Mouse (Mus musculus) monocyte, adult 2 months (primary cell): ENCODE measurements around the gene Nap1l3.

Experiments used
- DNase-seq, 2 experiments: peaks; one replicate each; pipeline ENCODE4 v3.0.0; 2022; ENCODE audit warnings: low spot score in 2 of 2, low read depth in 1 of 2

The Nap1l3 gene

DNA sequence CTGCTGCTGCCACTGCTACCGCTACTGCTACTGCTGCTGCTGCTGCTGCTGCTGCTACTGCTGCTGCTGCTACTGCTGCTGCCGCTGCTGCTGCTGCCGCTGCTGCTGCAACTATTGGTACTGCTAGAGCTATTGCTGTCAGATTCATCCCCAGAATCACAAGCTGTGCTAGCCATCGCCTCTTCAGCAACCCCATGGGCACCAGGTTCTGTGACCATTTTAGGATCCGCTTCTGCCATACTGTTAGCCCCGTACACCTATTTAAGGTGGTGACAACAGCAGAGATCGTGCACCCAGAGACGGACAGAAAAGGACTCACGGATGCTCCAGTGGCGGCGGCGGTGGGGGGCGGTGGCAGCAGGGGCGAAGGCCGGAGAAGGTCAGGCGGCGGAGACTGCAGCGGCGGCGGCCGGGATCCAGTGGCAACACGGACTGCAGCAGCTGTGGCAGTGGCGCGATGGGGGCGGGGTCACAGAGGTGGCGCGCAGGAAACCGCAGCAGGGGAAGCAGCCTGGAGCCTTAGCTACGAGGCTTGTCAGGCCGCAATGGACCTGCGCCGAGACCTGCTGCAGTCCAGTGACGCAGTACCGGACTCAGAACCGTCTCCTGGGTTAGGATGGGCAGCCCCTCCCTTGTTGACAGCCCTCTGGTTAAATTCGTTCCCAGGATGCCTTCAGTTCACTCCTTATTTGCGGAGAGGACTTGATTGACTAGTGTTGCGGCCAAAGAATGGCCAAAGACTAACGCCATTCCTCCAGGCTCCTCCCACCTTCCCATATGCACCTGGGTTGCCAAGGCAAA, at the start of gene Nap1l3:
Nap1l3 (minus strand) TSS at position 621 of the 801 bp plus-strand sequence.
- DNase-seq: no peak

DNA sequence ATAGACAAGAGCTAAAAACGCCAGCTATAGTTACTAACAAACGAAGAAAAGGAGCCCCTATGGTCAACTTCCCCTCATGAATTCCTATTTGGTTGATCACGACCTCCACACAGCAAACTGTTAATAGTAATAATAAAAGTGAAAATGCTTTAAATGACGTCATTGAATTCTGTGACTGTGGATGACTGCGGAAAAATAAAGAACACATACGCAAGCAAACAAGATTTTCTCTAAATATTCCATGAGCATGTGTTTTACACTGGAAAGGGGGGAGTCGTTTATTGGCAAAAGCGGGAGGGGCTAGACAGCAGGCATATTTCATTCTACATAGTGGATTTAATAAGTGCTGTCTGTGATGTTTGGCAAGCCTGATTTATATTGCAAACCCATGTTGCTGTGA, 451 bp upstream of the Nap1l3 start:
- DNase-seq: no peak
